Mouse (Mus musculus): Measurements from ENCODE around the gene Aagab.

Aagab gene

GRCm38 (mm10) chr9:63603849-63604248 lies 1.4 kb downstream of the Aagab start:
- no peak for ATAC-seq (ENCODE audit: insufficient number of reproducible peaks, low FRiP score, low TSS enrichment)

- ATAC-seq (ENCODE audit: insufficient number of reproducible peaks, low FRiP score, low TSS enrichment): no peak
Measured at GRCm38 (mm10) chr9:63606594-63606993, 4.1 kb downstream of the Aagab start.

GRCm38 (mm10) chr9:63608006-63608405 lies 5.5 kb downstream of the Aagab start:
- ATAC-seq (ENCODE audit: insufficient number of reproducible peaks, low FRiP score, low TSS enrichment): no peak

- no peak for ATAC-seq (ENCODE audit: insufficient number of reproducible peaks, low FRiP score, low TSS enrichment)
Measured at GRCm38 (mm10) chr9:63609246-63609645, 6.8 kb downstream of the Aagab start.

GRCm38 (mm10) chr9:63609776-63610175 lies 7.3 kb downstream of the Aagab start:
- no peak for ATAC-seq (ENCODE audit: insufficient number of reproducible peaks, low FRiP score, low TSS enrichment)

- ATAC-seq (ENCODE audit: insufficient number of reproducible peaks, low FRiP score, low TSS enrichment): no peak
Measured at GRCm38 (mm10) chr9:63610231-63610630, 7.8 kb downstream of the Aagab start.

GRCm38 (mm10) chr9:63610841-63611366 lies 8.4 kb downstream of the Aagab start:
- no peak for ATAC-seq (ENCODE audit: insufficient number of reproducible peaks, low FRiP score, low TSS enrichment)

GRCm38 (mm10) chr9:63611967-63612366 lies 9.5 kb downstream of the Aagab start:
- ATAC-seq (ENCODE audit: insufficient number of reproducible peaks, low FRiP score, low TSS enrichment): no peak

- ATAC-seq (ENCODE audit: insufficient number of reproducible peaks, low FRiP score, low TSS enrichment): no peak
Measured at GRCm38 (mm10) chr9:63612565-63613515, 10.4 kb downstream of the Aagab start.

- ATAC-seq (ENCODE audit: insufficient number of reproducible peaks, low FRiP score, low TSS enrichment): no peak
Measured at GRCm38 (mm10) chr9:63613569-63613968, 11.1 kb downstream of the Aagab start.

GRCm38 (mm10) chr9:63614018-63614985 lies 11.8 kb downstream of the Aagab start:
- no peak for ATAC-seq (ENCODE audit: insufficient number of reproducible peaks, low FRiP score, low TSS enrichment)

GRCm38 (mm10) chr9:63617967-63618366 lies 15.5 kb downstream of the Aagab start:
- ATAC-seq (ENCODE audit: insufficient number of reproducible peaks, low FRiP score, low TSS enrichment): no peak

- no peak for ATAC-seq (ENCODE audit: insufficient number of reproducible peaks, low FRiP score, low TSS enrichment)
Measured at GRCm38 (mm10) chr9:63623895-63624569, 21.6 kb downstream of the Aagab start.

- ATAC-seq (ENCODE audit: insufficient number of reproducible peaks, low FRiP score, low TSS enrichment): no peak
Measured at GRCm38 (mm10) chr9:63625090-63625756, 22.8 kb downstream of the Aagab start.

GRCm38 (mm10) chr9:63632045-63632444 lies 29.6 kb downstream of the Aagab start:
- no peak for ATAC-seq (ENCODE audit: insufficient number of reproducible peaks, low FRiP score, low TSS enrichment)

GRCm38 (mm10) chr9:63632924-63633323 lies 30.5 kb downstream of the Aagab start:
- no peak for ATAC-seq (ENCODE audit: insufficient number of reproducible peaks, low FRiP score, low TSS enrichment)

- ATAC-seq (ENCODE audit: insufficient number of reproducible peaks, low FRiP score, low TSS enrichment): no peak
Measured at GRCm38 (mm10) chr9:63633334-63633733, 30.9 kb downstream of the Aagab start.

GRCm38 (mm10) chr9:63636113-63636512 lies 33.7 kb downstream of the Aagab start:
- no peak for ATAC-seq (ENCODE audit: insufficient number of reproducible peaks, low FRiP score, low TSS enrichment)

GRCm38 (mm10) chr9:63641983-63642646 lies 39.7 kb downstream of the Aagab start:
- ATAC-seq (ENCODE audit: insufficient number of reproducible peaks, low FRiP score, low TSS enrichment): no peak

Data from cerebellum, adult (tissue).